Mouse (Mus musculus) embryonic facial prominence, embryonic 14.5 days (tissue): Measurements from ENCODE around the gene Pgs1. TPM values are rescaled to one million over a fixed set of nuclear protein-coding genes. Genes with fewer than 3 reads are reported as not detected.
A peak's percentile ranks its signal among the peaks of the same experiment; 100 is the strongest.

ENCODE experiments used
- ATAC-seq: fragments of 200-750 bp; cut with Nextera tagmentation; 2 replicates; pipeline ENCODE4 v1.8.0; 2017; ENCODE audit warnings: low read depth, moderate number of reproducible peaks, moderate TSS enrichment
- DNase-seq: peaks from one replicate; pipeline ENCODE4 v3.0.0-alpha.2; 2015; ENCODE audit warnings: low spot score
- H3K27ac ChIP-seq: fragments of 300-500 bp; sonication (generic); replicated peaks from 2 replicates; pipeline ENCODE4 v1.5.1; 2014; ENCODE audit warnings: low read depth, mild to moderate bottlenecking, low read length, moderate library complexity
- H3K27me3 ChIP-seq: fragments of 300-500 bp; sonication (generic); replicated peaks from 2 replicates; pipeline ENCODE4 v1.6.1; 2014; ENCODE audit warnings: low read length; ENCODE audit not compliant: control insufficient read depth, insufficient read depth
- H3K36me3 ChIP-seq: fragments of 300-500 bp; sonication (generic); 2 replicates; pipeline ENCODE4 v1.6.1; 2014; ENCODE audit warnings: low read length, mixed read lengths; ENCODE audit not compliant: control insufficient read depth, insufficient read depth
- H3K4me1 ChIP-seq: fragments of 300-500 bp; sonication (generic); 2 replicates; pipeline ENCODE4 v1.6.1; 2014; ENCODE audit warnings: antibody characterized with exemption, low read length; ENCODE audit not compliant: control insufficient read depth, insufficient read depth
- H3K4me2 ChIP-seq: fragments of 300-500 bp; sonication (generic); 2 replicates; pipeline ENCODE4 v1.6.1; 2014; ENCODE audit warnings: low read depth, mild to moderate bottlenecking, low read length, moderate library complexity, mixed read lengths
- H3K4me3 ChIP-seq: fragments of 300-500 bp; sonication (generic); 2 replicates; pipeline ENCODE4 v1.5.1; 2014; ENCODE audit warnings: low read depth, mild to moderate bottlenecking, low read length
- H3K9ac ChIP-seq: fragments of 300-500 bp; sonication (generic); 2 replicates; pipeline ENCODE4 v1.6.1; 2014; ENCODE audit warnings: low read depth, mild to moderate bottlenecking, low read length, moderate library complexity, mixed read lengths
- H3K9me3 ChIP-seq: fragments of 300-500 bp; sonication (generic); 2 replicates; pipeline ENCODE4 v1.6.1; 2016; ENCODE audit warnings: low read length; ENCODE audit not compliant: control insufficient read depth
- WGBS: fragments of 180-500 bp; shearing (Covaris S2); extraction: QIAGEN DNeasy Blood & Tissue Kit; methylation state at CpG from one replicate; pipeline ENCODE4 v1.1.7; 2014; 5-methylcytosine and 5-hydroxymethylcytosine counted together
- microRNA-seq: library from miRNA; unstranded; fragments of <30 nt; microRNA quantifications from one replicate; pipeline ENCODE4, GENCODE M21; 2016; ENCODE audit warnings: borderline number of aligned reads
- polyA plus RNA-seq: library from polyadenylated mRNA; unstranded; fragments of >200 nt; fragmentation: Nextera tagmentation; extraction: Ambion mirVana; gene quantifications from 2 replicates; pipeline ENCODE4 v1.2.1, GENCODE M21; 2014

Pgs1 gene
- polyA plus RNA-seq, 1 experiment from 2014 or later, result 31.0 TPM

DNA sequence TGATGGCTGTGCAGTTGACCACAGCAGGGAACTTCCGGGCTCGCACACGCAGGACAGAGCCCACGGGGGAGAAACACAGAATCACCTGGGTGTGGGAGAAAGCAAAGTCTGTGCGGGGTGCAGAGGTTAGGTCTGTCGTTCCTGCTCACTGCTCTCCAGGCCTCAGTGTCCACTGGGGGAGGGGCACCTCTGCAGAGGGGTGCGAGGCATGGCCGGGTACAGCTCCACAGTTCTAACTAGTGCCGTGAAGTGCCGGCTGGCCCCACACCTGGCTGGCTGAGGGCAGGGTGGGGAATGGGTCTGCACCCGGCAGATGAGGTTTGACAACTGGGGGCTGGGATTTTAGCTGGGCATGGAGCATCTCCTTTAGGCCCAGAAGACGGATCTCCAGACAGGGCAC is 72.3 kb downstream of the Pgs1 start:
- ATAC-seq, result no peak
- H3K27ac ChIP-seq, result no peak overlapping the region
- no peak overlapping the region for H3K4me3 ChIP-seq
- H3K9ac ChIP-seq, result no peak overlapping the region
- DNase-seq, result no peak
- no peaks in the 10 kb centered on the region for H3K36me3 ChIP-seq
- no peaks in the 10 kb centered on the region for H3K27me3 ChIP-seq
- H3K4me1 ChIP-seq, result no peaks in the 10 kb centered on the region
- WGBS, result 71% methylated on average over 12 of the region's 12 CpGs
- H3K4me2 ChIP-seq, result no peak overlapping the region
- no peaks in the 10 kb centered on the region for H3K9me3 ChIP-seq

DNA sequence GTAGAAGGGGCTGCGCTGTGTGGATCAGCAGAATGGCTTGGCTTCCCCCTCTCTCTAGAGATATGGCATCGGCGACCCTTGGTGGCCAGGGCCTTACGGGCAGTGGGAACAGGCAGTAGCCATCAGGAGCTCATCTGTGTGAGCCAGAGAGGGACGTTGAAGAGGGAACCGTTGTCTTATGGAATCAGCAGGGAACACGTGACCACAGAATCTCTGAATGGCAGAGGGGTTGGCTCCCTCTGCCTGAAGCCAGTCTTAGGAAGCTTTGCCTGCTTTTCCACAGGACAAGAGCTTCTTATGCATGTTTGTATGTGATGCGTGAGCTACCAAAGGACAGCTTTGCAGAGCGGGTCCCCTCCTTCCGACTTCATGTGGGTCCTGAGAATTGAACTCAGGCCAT is 72.8 kb downstream of the Pgs1 start:
- Histone ChIP-seq H3K4me1 (no peaks in the 10 kb centered on the region), H3K4me3 (no peak overlapping the region), H3K9me3 (no peaks in the 10 kb centered on the region), H3K27ac (no peak overlapping the region), H3K4me2 (no peak overlapping the region), H3K9ac (no peak overlapping the region), H3K27me3 (no peaks in the 10 kb centered on the region), H3K36me3 (no peaks in the 10 kb centered on the region)
- no peak for DNase-seq
- no peak for ATAC-seq
- 62% methylated on average over 10 of the region's 10 CpGs for WGBS

DNA sequence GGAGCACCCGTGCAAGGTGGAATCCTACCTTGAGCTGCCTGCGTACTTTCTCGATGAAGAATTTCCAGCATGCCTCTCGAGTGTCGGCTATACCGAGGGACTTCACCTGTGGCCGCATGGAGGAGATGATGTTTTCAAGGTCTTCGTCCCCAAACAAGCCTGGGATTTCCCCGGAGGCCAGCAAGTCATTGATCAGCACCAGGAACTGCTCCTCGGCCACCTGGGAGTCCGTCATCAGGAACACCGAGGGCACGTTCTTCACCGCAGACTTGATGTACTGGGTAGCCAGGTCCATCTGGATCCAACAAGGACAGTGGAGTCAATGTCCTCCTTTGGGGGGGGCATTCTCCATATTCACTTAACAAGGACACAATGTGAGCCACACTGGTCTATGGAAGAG is 73.9 kb downstream of the Pgs1 start:
- DNase-seq (no peak), ATAC-seq (no peak)
- H3K4me3 ChIP-seq, result no peak overlapping the region
- no peaks in the 10 kb centered on the region for H3K27me3 ChIP-seq
- no peaks in the 10 kb centered on the region for H3K36me3 ChIP-seq
- no peaks in the 10 kb centered on the region for H3K9me3 ChIP-seq
- WGBS, result 77% methylated on average over 13 of the region's 14 CpGs
- no peak overlapping the region for H3K27ac ChIP-seq
- H3K9ac ChIP-seq, result no peak overlapping the region
- no peaks in the 10 kb centered on the region for H3K4me1 ChIP-seq
- no peak overlapping the region for H3K4me2 ChIP-seq

DNA sequence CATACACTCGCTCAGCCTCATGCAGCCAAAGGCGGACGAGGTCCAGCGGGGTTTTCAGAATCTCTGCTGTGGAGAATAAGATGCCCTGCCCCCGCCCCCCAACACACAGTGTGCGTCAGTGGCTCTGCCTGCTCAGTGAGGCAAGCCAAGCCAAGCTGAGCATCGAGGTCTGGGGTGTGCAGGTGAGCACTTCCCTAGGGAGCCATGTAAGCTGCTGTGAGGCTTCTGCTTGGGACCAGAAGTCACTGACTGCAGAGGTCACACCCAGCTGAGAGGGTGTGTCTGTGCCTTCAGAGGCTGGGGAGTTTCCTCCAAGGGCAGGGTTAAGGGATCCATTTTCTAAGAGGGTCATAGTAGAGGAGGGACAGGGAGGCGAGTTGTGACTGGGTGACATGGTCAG is 81.5 kb downstream of the Pgs1 start:
- Histone ChIP-seq H3K4me1 (peaks cover 14% of the 10 kb centered on the region), H3K9ac (no peak overlapping the region), H3K9me3 (no peaks in the 10 kb centered on the region), H3K4me3 (no peak overlapping the region), H3K27me3 (no peaks in the 10 kb centered on the region), H3K36me3 (no peaks in the 10 kb centered on the region), H3K4me2 (no peak overlapping the region), H3K27ac (no peak overlapping the region)
- WGBS, result 67% methylated on average over 8 of the region's 8 CpGs
- no peak for DNase-seq
- no peak for ATAC-seq

DNA sequence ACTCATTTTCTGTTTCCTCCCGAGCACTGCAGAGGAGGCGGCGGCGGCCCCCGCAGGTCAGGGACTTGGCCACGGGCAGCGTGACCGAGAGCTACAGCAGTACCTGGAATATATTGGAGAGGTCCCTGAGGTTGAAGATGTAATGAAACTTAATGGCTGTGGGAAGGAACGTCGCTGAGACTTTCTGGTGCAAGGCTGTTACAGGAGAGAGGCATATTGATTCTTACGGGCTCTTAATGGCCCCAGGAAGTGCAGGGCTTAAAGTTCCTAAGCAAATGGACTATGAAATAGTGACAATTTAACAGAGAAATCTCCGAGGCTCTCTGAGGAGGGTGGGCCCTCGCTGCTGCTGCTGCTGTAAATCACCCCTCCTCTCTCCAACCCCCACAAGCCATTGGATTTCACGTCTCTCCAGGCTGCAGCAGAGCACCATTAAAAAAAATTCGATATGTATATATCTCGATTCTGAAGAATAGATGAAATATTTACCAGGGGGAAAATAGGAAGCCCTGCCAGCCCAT is 82.8 kb downstream of the Pgs1 start:
- H3K4me1 ChIP-seq, result peaks cover 14% of the 10 kb centered on the region
- H3K36me3 ChIP-seq, result no peaks in the 10 kb centered on the region
- H3K27ac ChIP-seq, result no peak overlapping the region
- H3K9ac ChIP-seq, result no peak overlapping the region
- no peak overlapping the region for H3K4me2 ChIP-seq
- no peak overlapping the region for H3K4me3 ChIP-seq
- DNase-seq, result no peak
- H3K9me3 ChIP-seq, result no peaks in the 10 kb centered on the region
- no peak for ATAC-seq
- WGBS, result 76% methylated on average over 16 of the region's 16 CpGs
- no peaks in the 10 kb centered on the region for H3K27me3 ChIP-seq

DNA sequence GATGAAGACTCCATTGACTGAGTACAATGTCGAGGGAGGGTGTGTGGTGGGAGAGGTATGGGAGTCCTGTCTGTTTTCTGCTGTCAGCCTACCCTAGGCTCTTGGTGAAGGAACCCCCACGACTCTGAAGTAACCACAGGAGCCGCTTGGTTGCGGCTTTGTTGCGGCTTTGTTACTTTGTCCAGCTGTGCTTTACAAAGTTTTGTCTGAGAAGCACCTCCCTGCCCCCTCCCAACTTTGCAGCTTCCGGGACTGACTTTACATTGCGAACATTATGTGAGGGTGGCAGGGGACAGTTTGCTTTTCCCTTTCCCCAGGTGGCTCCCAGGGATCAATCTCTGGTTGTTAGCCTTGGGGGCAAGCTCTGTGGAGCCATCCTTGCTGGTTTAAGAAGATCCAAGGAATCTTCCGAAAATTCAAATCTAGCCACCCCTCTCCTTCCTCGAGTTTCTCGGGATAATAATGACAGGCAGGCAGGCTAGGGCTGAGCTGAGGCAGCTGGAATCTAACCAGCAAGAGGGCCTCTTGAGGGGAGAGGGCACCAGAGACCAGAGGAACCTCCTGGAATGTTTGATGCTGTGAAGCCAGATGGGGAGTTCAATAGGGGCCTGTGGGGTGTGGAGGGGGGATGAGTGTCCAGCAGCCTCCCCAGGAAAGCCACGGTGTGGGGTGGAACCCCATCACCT is 85.3 kb downstream of the Pgs1 start:
- H3K27ac ChIP-seq, result no peak overlapping the region
- H3K4me1 ChIP-seq, result peaks cover 23% of the 10 kb centered on the region
- ATAC-seq (no peak), DNase-seq (peak; percentile 24)
- no peak overlapping the region for H3K4me3 ChIP-seq
- 0 out of 2 replicates have a peak overlapping the region, but pooled peaks have one; percentile 8 for H3K9ac ChIP-seq
- no peaks in the 10 kb centered on the region for H3K9me3 ChIP-seq
- H3K36me3 ChIP-seq, result no peaks in the 10 kb centered on the region
- 33% methylated on average over 10 of the region's 11 CpGs for WGBS
- no peaks in the 10 kb centered on the region for H3K27me3 ChIP-seq
- H3K4me2 ChIP-seq, result no peak overlapping the region

Small RNA genes lying within 50 kb of the gene (microRNA-seq; reads per million reads assigned to microRNA genes)
- gene Mir6933, result not detected

Other genes with a start within 250 kb of the Pgs1 start
- gene Tmc8, start 204.2 kb upstream of the Pgs1 start, polyA plus RNA-seq, result 1.1 and 1.3 TPM in 2 replicates
- 16.5 and 17.6 TPM in 2 replicates for gene Tmc6, start 204.1 kb upstream of the Pgs1 start, polyA plus RNA-seq
- not detected in 2 replicates for gene 6030468B19Rik, start 188.6 kb upstream of the Pgs1 start, polyA plus RNA-seq
- 0.25 and 0.86 TPM in 2 replicates for gene Gm20708, start 176.6 kb upstream of the Pgs1 start, polyA plus RNA-seq
- 74.0 and 78.6 TPM in 2 replicates for gene Syngr2, start 176.6 kb upstream of the Pgs1 start, polyA plus RNA-seq
- gene Afmid, start 160.4 kb upstream of the Pgs1 start, polyA plus RNA-seq, result 4.5 and 5.5 TPM in 2 replicates
- 108 and 119 TPM in 2 replicates for gene Tk1, start 160.2 kb upstream of the Pgs1 start, polyA plus RNA-seq
- gene Birc5, start 137.0 kb upstream of the Pgs1 start, polyA plus RNA-seq, result 229 and 265 TPM in 2 replicates
- not detected in 2 replicates for gene Tmem235, start 125.5 kb upstream of the Pgs1 start, polyA plus RNA-seq
- gene Tha1, start 112.8 kb upstream of the Pgs1 start, polyA plus RNA-seq, result 3.7 and 4.2 TPM in 2 replicates
- 6.8 and 8.3 TPM in 2 replicates for gene Socs3, start 16.2 kb upstream of the Pgs1 start, polyA plus RNA-seq
- 0.06 and 0.09 TPM in 2 replicates for gene Dnah17, start 144.3 kb downstream of the Pgs1 start, polyA plus RNA-seq